Mouse (Mus musculus): Measurements from ENCODE around the gene Bcl9l.

The Bcl9l gene

GRCm38 (mm10) chr9:44494863-44495809 is 12.5 kb downstream of the Bcl9l start:
- in situ Hi-C loops (cut with MboI; ENCODE audit: unreplicated experiment in 2 of 2) = no loop called here

GRCm38 (mm10) chr9:44495810-44496344 is 13.3 kb downstream of the Bcl9l start:
- in situ Hi-C loops (cut with MboI; ENCODE audit: unreplicated experiment in 2 of 2) = no loop called here

GRCm38 (mm10) chr9:44496803-44497461 is 14.3 kb downstream of the Bcl9l start:
- in situ Hi-C loops (cut with MboI; ENCODE audit: unreplicated experiment in 2 of 2) = no loop called here

- in situ Hi-C loops (cut with MboI; ENCODE audit: unreplicated experiment in 2 of 2) = no loop called here
Measured at GRCm38 (mm10) chr9:44497624-44498377, 15.2 kb downstream of the Bcl9l start.

GRCm38 (mm10) chr9:44498421-44499355 is 16.1 kb downstream of the Bcl9l start:
- in situ Hi-C loops (cut with MboI; ENCODE audit: unreplicated experiment in 2 of 2) = no loop called here

- in situ Hi-C loops (cut with MboI; ENCODE audit: unreplicated experiment in 2 of 2) = loop anchor here (5.0 kb wide), 2 partner anchors 42 to 47 kb away; partner anchors contain the start of gene Upk2 (in 1 of the 2)
Measured at GRCm38 (mm10) chr9:44499356-44500162, 16.9 kb downstream of the Bcl9l start.

- in situ Hi-C loops (cut with MboI; ENCODE audit: unreplicated experiment in 2 of 2) = loop anchor here (5.0 kb wide), 2 partner anchors 43 to 48 kb away; partner anchors contain the start of gene Upk2 (in 1 of the 2)
Measured at GRCm38 (mm10) chr9:44500163-44500533, 17.5 kb downstream of the Bcl9l start.

- in situ Hi-C loops (cut with MboI; ENCODE audit: unreplicated experiment in 2 of 2) = loop anchor here (5.0 kb wide), 2 partner anchors 43 to 48 kb away; partner anchors contain the start of gene Upk2 (in 1 of the 2)
Measured at GRCm38 (mm10) chr9:44500638-44501175, 18.1 kb downstream of the Bcl9l start.

- in situ Hi-C loops (cut with MboI; ENCODE audit: unreplicated experiment in 2 of 2) = loop anchor here (5.0 kb wide), 2 partner anchors 44 to 49 kb away; partner anchors contain the start of gene Upk2 (in 1 of the 2)
Measured at GRCm38 (mm10) chr9:44501206-44501879, 18.7 kb downstream of the Bcl9l start.

- in situ Hi-C loops (cut with MboI; ENCODE audit: unreplicated experiment in 2 of 2) = loop anchor here (5.0 kb wide), 2 partner anchors 45 to 50 kb away; partner anchors contain the start of gene Upk2 (in 1 of the 2)
Measured at GRCm38 (mm10) chr9:44502006-44502405, 19.4 kb downstream of the Bcl9l start.

- in situ Hi-C loops (cut with MboI; ENCODE audit: unreplicated experiment in 2 of 2) = loop anchor here (5.0 kb wide), 3 partner anchors 48 to 142 kb away; partner anchors contain the start of gene Upk2 (in 1 of the 2)
Measured at GRCm38 (mm10) chr9:44504893-44505823, 22.5 kb downstream of the Bcl9l start.

- in situ Hi-C loops (cut with MboI; ENCODE audit: unreplicated experiment in 2 of 2) = loop anchor here in 1 of 2 experiments (5.0 kb wide), 1 partner anchor 141 kb away; no protein-coding TSS in a partner anchor
Measured at GRCm38 (mm10) chr9:44505824-44506467, 23.3 kb downstream of the Bcl9l start.

- in situ Hi-C loops (cut with MboI; ENCODE audit: unreplicated experiment in 2 of 2) = loop anchor here in 1 of 2 experiments (5.0 kb wide), 1 partner anchor 141 kb away; no protein-coding TSS in a partner anchor
Measured at GRCm38 (mm10) chr9:44506566-44506965, 23.9 kb downstream of the Bcl9l start.

- in situ Hi-C loops (cut with MboI; ENCODE audit: unreplicated experiment in 2 of 2) = loop anchor here in 1 of 2 experiments (5.0 kb wide), 1 partner anchor 140 kb away; no protein-coding TSS in a partner anchor
Measured at GRCm38 (mm10) chr9:44507345-44507744, 24.7 kb downstream of the Bcl9l start.

- in situ Hi-C loops (cut with MboI; ENCODE audit: unreplicated experiment in 2 of 2) = loop anchor here in 1 of 2 experiments (5.0 kb wide), 1 partner anchor 139 kb away; no protein-coding TSS in a partner anchor
Measured at GRCm38 (mm10) chr9:44508124-44508619, 25.5 kb downstream of the Bcl9l start.
